Mouse (Mus musculus) liver, embryonic 14.5 days (tissue): ENCODE data around the gene Brms1.

Experiments used
- CTCF ChIP-seq: IDR thresholded peaks from 2 replicates; pipeline ENCODE4 v1.5.1; 2016; ENCODE audit warnings: antibody characterized with exemption, low read depth, control low read depth
- EP300 ChIP-seq: IDR thresholded peaks from 2 replicates; pipeline ENCODE4 v1.6.1; 2016; ENCODE audit warnings: antibody characterized with exemption, low read depth

- TF ChIP-seq CTCF = no peak
- TF ChIP-seq EP300 = no peak
These were observed 11.1 kb downstream of the Brms1 start for GRCm38 (mm10) chr19:5052166-5052822.
